In genomic region chr14:97039850-97040249, GRCm38 (mm10) we compare ENCODE assay signal across 26 mouse cellular contexts.
"Had no signal": no experiment of that assay in that cellular context is flagged by ENCODE, and none has a peak within 500 bp of the region (broad histone marks: within the 10 kb centered on the region; RNA-seq: fewer than 3 reads in every experiment).

No protein-coding gene starts in this region.

- H3K27ac ChIP-seq: gastrocnemius, adult 2 months; heart, embryonic 10.5 days; hindbrain, embryonic 10.5 days; hindbrain, embryonic 12.5 days; hindbrain, embryonic 14.5 days; intestine, embryonic 15.5 days; layer of hippocampus, adult 2 months; limb, embryonic 13.5 days; limb, embryonic 15.5 days; liver, embryonic 12.5 days; liver, embryonic 14.5 days had no signal

- DNase-seq: gastrocnemius, adult 2 months; gastrocnemius, postnatal 10 days; gastrocnemius, postnatal 36 days; heart, adult 18-20 months; heart, postnatal 10 days; heart, postnatal 36 days; kidney, adult 18-20 months; kidney, adult 8-10 months; kidney, postnatal 10 days; kidney, postnatal 25 days; kidney, postnatal 4 days; left cerebral cortex, postnatal 4 days had no signal

- H3K4me1 ChIP-seq: heart, embryonic 10.5 days; heart, embryonic 12.5 days; hindbrain, embryonic 10.5 days; hindbrain, embryonic 12.5 days; intestine, embryonic 15.5 days; limb, embryonic 13.5 days; limb, embryonic 15.5 days; liver, embryonic 12.5 days had no signal

- H3K36me3 ChIP-seq: heart, embryonic 10.5 days; heart, embryonic 12.5 days; hindbrain, embryonic 10.5 days; hindbrain, embryonic 12.5 days; intestine, embryonic 15.5 days; limb, embryonic 13.5 days; limb, embryonic 15.5 days; liver, embryonic 12.5 days had no signal

- ATAC-seq: hindbrain, embryonic 16.5 days; inflammation-experienced regulatory T-cells, adult 6 months; intestine, embryonic 15.5 days; intestine, postnatal 0 days; liver, embryonic 12.5 days had no signal

- H3K9me3 ChIP-seq: heart, embryonic 10.5 days; heart, embryonic 12.5 days; hindbrain, embryonic 10.5 days; hindbrain, embryonic 12.5 days; intestine, embryonic 15.5 days; limb, embryonic 13.5 days; limb, embryonic 15.5 days; liver, embryonic 12.5 days had no signal

- H3K4me3 ChIP-seq: gastrocnemius, adult 2 months; heart, embryonic 10.5 days; heart, embryonic 12.5 days; hindbrain, embryonic 10.5 days; hindbrain, embryonic 12.5 days; intestine, embryonic 15.5 days; layer of hippocampus, adult 2 months; limb, embryonic 13.5 days; limb, embryonic 15.5 days; liver, embryonic 12.5 days had no signal

- H3K27me3 ChIP-seq: heart, embryonic 12.5 days; hindbrain, embryonic 12.5 days; intestine, embryonic 15.5 days; limb, embryonic 13.5 days; limb, embryonic 15.5 days; liver, embryonic 12.5 days had no signal

- H3K9ac ChIP-seq: heart, embryonic 12.5 days; hindbrain, embryonic 12.5 days; hindbrain, embryonic 14.5 days; intestine, embryonic 15.5 days; limb, embryonic 13.5 days; limb, embryonic 15.5 days; liver, embryonic 12.5 days; liver, embryonic 14.5 days had no signal
